Mouse (Mus musculus): ENCODE measurements around the gene Pmpcb. TPM values are rescaled to one million over a fixed set of nuclear protein-coding genes. Genes with fewer than 3 reads are reported as not detected.

The Pmpcb gene
- polyA plus RNA-seq, 1 experiment = 14.6 TPM

- Histone ChIP-seq H3K4me3 (ENCODE audit: low read depth, low read length) (no peak overlapping the region), H3K36me3 (ENCODE audit: control insufficient read depth, insufficient read depth, low read length) (peaks cover 20% of the 10 kb centered on the region), H3K27ac (ENCODE audit: insufficient read depth, low read depth, low read length) (no peak overlapping the region), H3K27me3 (ENCODE audit: control insufficient read depth, insufficient read depth, low read length) (no peaks in the 10 kb centered on the region), H3K4me1 (ENCODE audit: control insufficient read depth, insufficient read depth, insufficient read length, low read length) (no peaks in the 10 kb centered on the region)
- TF ChIP-seq POLR2A (IDR thresholded peaks at IDR 0.05; ENCODE audit: low read depth, low read length) (no peak), CTCF (IDR thresholded peaks at IDR 0.05; ENCODE audit: extremely low read depth, insufficient read length, insufficient replicate concordance, low read depth, low read length) (no peak)
Observed at GRCm38 (mm10) chr5:21792166-21792565, 55.2 kb downstream of the Pmpcb start.

- TF ChIP-seq POLR2A (IDR thresholded peaks at IDR 0.05; ENCODE audit: low read depth, low read length) (no peak), CTCF (IDR thresholded peaks at IDR 0.05; ENCODE audit: extremely low read depth, insufficient read length, insufficient replicate concordance, low read depth, low read length) (no peak)
- H3K4me3 ChIP-seq (ENCODE audit: low read depth, low read length) = no peak overlapping the region
- H3K4me1 ChIP-seq (ENCODE audit: control insufficient read depth, insufficient read depth, insufficient read length, low read length) = no peaks in the 10 kb centered on the region
- whole genome bisulfite sequencing = 94% methylated on average over 9 of the region's 9 CpGs
- H3K27ac ChIP-seq (ENCODE audit: insufficient read depth, low read depth, low read length) = no peak overlapping the region
- H3K27me3 ChIP-seq (ENCODE audit: control insufficient read depth, insufficient read depth, low read length) = no peaks in the 10 kb centered on the region
- peaks cover 43% of the 10 kb centered on the region for H3K36me3 ChIP-seq (ENCODE audit: control insufficient read depth, insufficient read depth, low read length)
Observed at GRCm38 (mm10) chr5:21802907-21803306, 66.0 kb downstream of the Pmpcb start.

- no peak for TF ChIP-seq POLR2A (IDR thresholded peaks at IDR 0.05; ENCODE audit: low read depth, low read length)
- no peak for TF ChIP-seq CTCF (IDR thresholded peaks at IDR 0.05; ENCODE audit: extremely low read depth, insufficient read length, insufficient replicate concordance, low read depth, low read length)
- 92% methylated on average over 12 of the region's 12 CpGs for WGBS
- H3K27me3 ChIP-seq (ENCODE audit: control insufficient read depth, insufficient read depth, low read length) = no peaks in the 10 kb centered on the region
- no peak overlapping the region for H3K27ac ChIP-seq (ENCODE audit: insufficient read depth, low read depth, low read length)
- no peaks in the 10 kb centered on the region for H3K4me1 ChIP-seq (ENCODE audit: control insufficient read depth, insufficient read depth, insufficient read length, low read length)
- no peak overlapping the region for H3K4me3 ChIP-seq (ENCODE audit: low read depth, low read length)
- H3K36me3 ChIP-seq (ENCODE audit: control insufficient read depth, insufficient read depth, low read length) = peaks cover 36% of the 10 kb centered on the region
Observed at GRCm38 (mm10) chr5:21803691-21804188, 66.8 kb downstream of the Pmpcb start.

- 63% methylated on average over 4 of the region's 4 CpGs for WGBS
- Histone ChIP-seq H3K27ac (ENCODE audit: insufficient read depth, low read depth, low read length) (no peak overlapping the region), H3K36me3 (ENCODE audit: control insufficient read depth, insufficient read depth, low read length) (peaks cover 28% of the 10 kb centered on the region), H3K4me3 (ENCODE audit: low read depth, low read length) (no peak overlapping the region), H3K27me3 (ENCODE audit: control insufficient read depth, insufficient read depth, low read length) (no peaks in the 10 kb centered on the region), H3K4me1 (ENCODE audit: control insufficient read depth, insufficient read depth, insufficient read length, low read length) (no peaks in the 10 kb centered on the region)
- TF ChIP-seq CTCF (IDR thresholded peaks at IDR 0.05; ENCODE audit: extremely low read depth, insufficient read length, insufficient replicate concordance, low read depth, low read length) (no peak), POLR2A (IDR thresholded peaks at IDR 0.05; ENCODE audit: low read depth, low read length) (no peak)
Observed at GRCm38 (mm10) chr5:21804837-21805236, 67.9 kb downstream of the Pmpcb start.

Other genes starting within 250 kb of the Pmpcb start
- 0.37 and 0.56 TPM in 2 replicates for gene Lrrc17, start 193.6 kb upstream of the Pmpcb start, polyA plus RNA-seq (2012; rRNA removed)
- not detected in 2 replicates for gene Fbxl13, start 91.5 kb upstream of the Pmpcb start, polyA plus RNA-seq (2012; rRNA removed)
- 12.0 and 31.8 TPM in 2 replicates for gene Armc10, start 91.3 kb upstream of the Pmpcb start, polyA plus RNA-seq (2012; rRNA removed)
- 0.85 and 1.3 TPM in 2 replicates for gene Napepld, start 35.7 kb upstream of the Pmpcb start, polyA plus RNA-seq (2012; rRNA removed)
- 3.2 and 9.2 TPM in 2 replicates for gene Dnajc2, start 48.1 kb downstream of the Pmpcb start, polyA plus RNA-seq (2012; rRNA removed)
- gene Psmc2, start 48.1 kb downstream of the Pmpcb start, polyA plus RNA-seq (2012; rRNA removed) = 4.4 and 8.7 TPM in 2 replicates
- gene Slc26a5, start 128.5 kb downstream of the Pmpcb start, polyA plus RNA-seq (2012; rRNA removed) = not detected in 2 replicates